Mouse (Mus musculus): ENCODE data around the gene Asb15.

DNA sequence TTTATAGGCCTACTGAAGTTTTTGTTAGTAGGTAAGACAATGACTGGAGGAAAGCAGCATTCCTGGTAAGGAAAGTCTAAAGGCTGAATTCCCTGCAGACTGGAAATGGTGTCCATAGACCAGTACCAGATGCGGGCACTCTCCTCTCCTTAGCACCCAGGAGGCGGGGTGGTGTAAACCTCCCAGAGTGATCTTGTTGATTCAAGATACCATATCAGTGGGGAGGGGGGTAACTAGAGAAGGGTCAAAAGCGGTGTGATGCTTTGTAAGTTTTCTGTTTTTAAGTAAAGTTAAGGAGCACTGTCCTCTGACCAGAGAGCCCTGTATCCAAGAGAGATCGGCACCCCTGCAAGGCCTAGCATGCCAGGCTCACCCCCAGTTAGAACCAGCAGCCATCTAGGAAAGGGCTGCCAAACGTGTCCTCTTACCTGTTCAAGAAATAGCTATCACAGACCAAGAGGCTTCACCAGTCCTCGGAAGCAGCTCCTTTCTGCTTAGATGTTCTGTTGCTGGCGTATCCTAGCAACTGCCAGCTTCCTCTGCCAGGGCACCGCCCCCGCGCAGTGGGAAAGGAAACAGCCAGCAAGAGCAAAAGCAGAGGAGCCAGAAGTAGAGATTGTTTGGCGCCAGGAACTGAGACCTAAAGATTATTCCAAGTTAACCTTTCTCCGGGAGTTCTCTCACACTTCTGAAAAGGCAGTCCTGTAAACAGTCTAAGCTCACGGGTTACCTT lies 13.2 kb upstream of the Asb15 start, which contains the start of gene Iqub:
- TF ChIP-seq POLR2A (IDR thresholded peaks at IDR 0.05; ENCODE audit: control insufficient read depth, extremely low read depth, insufficient read depth, low read length, poor library complexity) (no peak), CTCF (IDR thresholded peaks at IDR 0.05; ENCODE audit: borderline replicate concordance, control insufficient read depth, extremely low read depth, insufficient read depth, low read length, poor library complexity) (no peak)
